Mouse (Mus musculus): Measurements from ENCODE around the gene Npl.
"Not testable (repeated sequence)": the region's sequence is repeated elsewhere in the genome, so short reads cannot be mapped to it uniquely, and the experiment has no call there.

The Npl gene

GRCm38 (mm10) chr1:153540753-153541152, 9.1 kb downstream of the Npl start:
- no peak for DNase-seq

GRCm38 (mm10) chr1:153539739-153540333, 10.0 kb downstream of the Npl start:
- DNase-seq: no peak

- DNase-seq: no peak
Observed at GRCm38 (mm10) chr1:153535611-153536010, 14.2 kb downstream of the Npl start.

GRCm38 (mm10) chr1:153532896-153533295, 16.9 kb downstream of the Npl start:
- DNase-seq: not testable (repeated sequence)

GRCm38 (mm10) chr1:153532234-153532841, 17.5 kb downstream of the Npl start:
- peak; percentile 73 for DNase-seq

GRCm38 (mm10) chr1:153531677-153532233, 18.1 kb downstream of the Npl start:
- DNase-seq: peak; percentile 20

- DNase-seq: no peak
Observed at GRCm38 (mm10) chr1:153522116-153522515, 27.7 kb downstream of the Npl start.

GRCm38 (mm10) chr1:153515368-153515767, 34.5 kb downstream of the Npl start:
- DNase-seq: no peak

- peak; percentile 28 for DNase-seq
Observed at GRCm38 (mm10) chr1:153510330-153511009, 39.4 kb downstream of the Npl start.

- DNase-seq: not testable (repeated sequence)
Observed at GRCm38 (mm10) chr1:153509569-153509968, 40.3 kb downstream of the Npl start.

- no peak for DNase-seq
Observed at GRCm38 (mm10) chr1:153509012-153509411, 40.8 kb downstream of the Npl start.

- no peak for DNase-seq
Observed at GRCm38 (mm10) chr1:153506266-153506665, 43.6 kb downstream of the Npl start.

- no peak for DNase-seq
Observed at GRCm38 (mm10) chr1:153501644-153502321, 48.1 kb downstream of the Npl start.

- DNase-seq: no peak
Observed at GRCm38 (mm10) chr1:153500030-153500429, 49.8 kb downstream of the Npl start.

- no peak for DNase-seq
Observed at GRCm38 (mm10) chr1:153496030-153496429, 53.8 kb downstream of the Npl start.

- no peak for DNase-seq
Observed at GRCm38 (mm10) chr1:153493931-153494330, 55.9 kb downstream of the Npl start.

GRCm38 (mm10) chr1:153493338-153493737, 56.5 kb downstream of the Npl start:
- DNase-seq: no peak

GRCm38 (mm10) chr1:153491822-153492221, 58.0 kb downstream of the Npl start:
- no peak for DNase-seq

- no peak for DNase-seq
Observed at GRCm38 (mm10) chr1:153491345-153491744, 58.5 kb downstream of the Npl start.

GRCm38 (mm10) chr1:153489963-153490362, 59.9 kb downstream of the Npl start:
- DNase-seq: no peak

GRCm38 (mm10) chr1:153489540-153489939, 60.3 kb downstream of the Npl start:
- DNase-seq: no peak

- peak; percentile 72 for DNase-seq
Observed at GRCm38 (mm10) chr1:153489132-153489531, 60.7 kb downstream of the Npl start.

- peak; percentile 100 for DNase-seq
Observed at GRCm38 (mm10) chr1:153487500-153487879, 62.4 kb downstream of the Npl start, which contains the start of gene Dhx9. Gene Dhx9, minus strand, starts transcription at chr1:153487660.
